Mouse (Mus musculus) G1E (cell line): ENCODE results near the gene Vapa. TPM values are rescaled to one million over a fixed set of nuclear protein-coding genes. Genes with fewer than 3 reads are reported as not detected.

Experiments used
- ATAC-seq: 2 replicates; pipeline ENCODE4 v1.8.0; 2016; ENCODE audit warnings: mild to moderate bottlenecking; ENCODE audit not compliant: insufficient number of reproducible peaks, poor library complexity, low FRiP score, severe bottlenecking; ENCODE audit errors: extremely low read depth
- DNase-seq: peaks from one replicate; pipeline ENCODE4 v3.0.0; 2012; ENCODE audit warnings: low spot score
- H3K27me3 ChIP-seq: 2 replicates; pipeline ENCODE4 v1.6.1; 2012; ENCODE audit warnings: mild to moderate bottlenecking, low read length, inconsistent platforms; ENCODE audit not compliant: insufficient read depth
- H3K36me3 ChIP-seq: replicated peaks from 2 replicates; pipeline ENCODE3; 2012; ENCODE audit warnings: mild to moderate bottlenecking, inconsistent platforms
- H3K4me1 ChIP-seq: 2 replicates; pipeline ENCODE4 v1.6.1; 2012; ENCODE audit warnings: low read depth, low read length, inconsistent platforms, mixed read lengths; ENCODE audit not compliant: insufficient read depth
- H3K4me3 ChIP-seq: 2 replicates; pipeline ENCODE4 v1.5.1; 2012; ENCODE audit warnings: low read depth, mild to moderate bottlenecking, inconsistent platforms, low read length, moderate library complexity, mixed read lengths
- H3K9me3 ChIP-seq: replicated peaks from 2 replicates; pipeline ENCODE4 v1.6.1; 2012; ENCODE audit warnings: inconsistent platforms
- CTCF ChIP-seq: IDR thresholded peaks from 2 replicates; pipeline ENCODE4 v1.5.1; 2012; ENCODE audit warnings: low read depth, low read length, inconsistent platforms, mixed read lengths
- GATA1 ChIP-seq: IDR thresholded peaks from 2 replicates; pipeline ENCODE4 v1.6.1; 2012; ENCODE audit warnings: borderline replicate concordance, low read length, inconsistent platforms, mixed read lengths
- GATA2 ChIP-seq: IDR thresholded peaks from 2 replicates; pipeline ENCODE4 v1.6.1; 2012; ENCODE audit warnings: low read depth, low read length, inconsistent platforms, borderline replicate concordance
- POLR2AphosphoS5 ChIP-seq: IDR thresholded peaks from 2 replicates; pipeline ENCODE4 v1.6.1; 2012; ENCODE audit warnings: low read depth, low read length, inconsistent platforms; ENCODE audit not compliant: insufficient replicate concordance
- TAL1 ChIP-seq: conservative IDR thresholded peaks from 2 replicates; pipeline ENCODE4 v1.6.1; 2012; ENCODE audit warnings: low read depth, low read length, inconsistent platforms, mixed read lengths
- polyA plus RNA-seq: library from polyadenylated mRNA; stranded (reverse); fragments of >175 nt; gene quantifications from 2 replicates; pipeline ENCODE4 v1.2.3, GENCODE M21; 2012
- total RNA-seq, 2 experiments: library from RNA; stranded (forward) in 1 of 2; stranded (reverse) in 1 of 2; fragments of 200-1000 nt in 1 of 2; fragments of >200 nt in 1 of 2; fragmentation: Nextera tagmentation in 1 of 2; gene quantifications; 2 replicates each; pipeline ENCODE4 v1.2.3; 2014 to 2017

Gene Vapa
- total and polyA plus RNA-seq, 3 experiments: 130 to 174 (median 148) TPM

- peak; percentile 54 for TF ChIP-seq CTCF
- no peak for TF ChIP-seq TAL1
- peaks cover 17% of the 10 kb centered on the region for H3K4me1 ChIP-seq
- no peaks in the 10 kb centered on the region for H3K9me3 ChIP-seq
- H3K36me3 ChIP-seq: no peaks in the 10 kb centered on the region
- ATAC-seq (no peak), DNase-seq (no peak)
- peaks cover 12% of the 10 kb centered on the region for H3K27me3 ChIP-seq
- no peak overlapping the region for H3K4me3 ChIP-seq
Observed at GRCm38 (mm10) chr17:65562761-65563160, 50.6 kb downstream of the Vapa start.

GRCm38 (mm10) chr17:65561361-65562015 lies 51.9 kb downstream of the Vapa start:
- Histone ChIP-seq H3K36me3 (no peaks in the 10 kb centered on the region), H3K4me1 (peaks cover 29% of the 10 kb centered on the region), H3K9me3 (no peaks in the 10 kb centered on the region), H3K4me3 (no peak overlapping the region), H3K27me3 (peaks cover 12% of the 10 kb centered on the region)
- ATAC-seq: no peak
- DNase-seq: no peak
- no peak for TF ChIP-seq GATA1
- TF ChIP-seq TAL1: no peak
- no peak for TF ChIP-seq CTCF
- TF ChIP-seq POLR2AphosphoS5: no peak
- no peak for TF ChIP-seq GATA2

- Histone ChIP-seq H3K4me3 (no peak overlapping the region), H3K4me1 (peaks cover 34% of the 10 kb centered on the region), H3K36me3 (no peaks in the 10 kb centered on the region), H3K9me3 (no peaks in the 10 kb centered on the region), H3K27me3 (no peaks in the 10 kb centered on the region)
- DNase-seq: peak; percentile 30
- TF ChIP-seq TAL1: no peak
- TF ChIP-seq GATA2: no peak
- TF ChIP-seq CTCF: peak; percentile 45
- no peak for TF ChIP-seq POLR2AphosphoS5
- ATAC-seq: peak; percentile 37; the same call in 1 of the 2 replicates
Observed at GRCm38 (mm10) chr17:65559273-65559672, 54.1 kb downstream of the Vapa start.

GRCm38 (mm10) chr17:65558788-65559187 lies 54.6 kb downstream of the Vapa start:
- no peak for TF ChIP-seq POLR2AphosphoS5
- TF ChIP-seq GATA2: no peak
- no peak for TF ChIP-seq GATA1
- TF ChIP-seq CTCF: no peak
- TF ChIP-seq TAL1: no peak
- DNase-seq: no peak
- Histone ChIP-seq H3K9me3 (no peaks in the 10 kb centered on the region), H3K4me3 (no peak overlapping the region), H3K27me3 (no peaks in the 10 kb centered on the region), H3K36me3 (no peaks in the 10 kb centered on the region), H3K4me1 (peaks cover 34% of the 10 kb centered on the region)
- no peak for ATAC-seq

GRCm38 (mm10) chr17:65558217-65558616 lies 55.1 kb downstream of the Vapa start:
- peaks cover 34% of the 10 kb centered on the region for H3K4me1 ChIP-seq
- no peaks in the 10 kb centered on the region for H3K27me3 ChIP-seq
- peak; percentile 38 for DNase-seq
- no peaks in the 10 kb centered on the region for H3K9me3 ChIP-seq
- TF ChIP-seq POLR2AphosphoS5: no peak
- TF ChIP-seq TAL1: no peak
- TF ChIP-seq CTCF: 0 out of 2 replicates have a peak, but pooled peaks have one; percentile 12
- TF ChIP-seq GATA2: no peak
- ATAC-seq: no peak
- no peaks in the 10 kb centered on the region for H3K36me3 ChIP-seq
- H3K4me3 ChIP-seq: no peak overlapping the region

GRCm38 (mm10) chr17:65557212-65557611 lies 56.1 kb downstream of the Vapa start:
- TF ChIP-seq TAL1: peak; percentile 60
- TF ChIP-seq GATA2: no peak
- TF ChIP-seq POLR2AphosphoS5: no peak
- Histone ChIP-seq H3K9me3 (no peaks in the 10 kb centered on the region), H3K36me3 (no peaks in the 10 kb centered on the region), H3K4me3 (peak overlapping the region; percentile 48; the same call in 1 of the 2 replicates), H3K27me3 (no peaks in the 10 kb centered on the region), H3K4me1 (peaks cover 34% of the 10 kb centered on the region)
- DNase-seq: peak; percentile 30
- ATAC-seq: peak; percentile 83
